Mouse (Mus musculus) T-cell, adult 2 months (primary cell): ENCODE data around the gene Otogl.
"Not testable (repeated sequence)": the region's sequence is repeated elsewhere in the genome, so short reads cannot be mapped to it uniquely, and the experiment has no call there.

Experiments
- DNase-seq: peaks from one replicate; pipeline ENCODE4 v3.0.0; 2022; ENCODE audit warnings: low spot score

Gene Otogl

GRCm38 (mm10) chr10:107805203-107805602 lies 106.7 kb downstream of the Otogl start:
- no peak for DNase-seq

- not testable (repeated sequence) for DNase-seq
Observed at GRCm38 (mm10) chr10:107804285-107804684, 107.6 kb downstream of the Otogl start.

- DNase-seq: no peak
Observed at GRCm38 (mm10) chr10:107799671-107800353, 112.1 kb downstream of the Otogl start.

GRCm38 (mm10) chr10:107794812-107795756 lies 116.8 kb downstream of the Otogl start:
- no peak for DNase-seq

- no peak for DNase-seq
Observed at GRCm38 (mm10) chr10:107792491-107792890, 119.4 kb downstream of the Otogl start.

GRCm38 (mm10) chr10:107779548-107779947 lies 132.4 kb downstream of the Otogl start:
- DNase-seq: no peak

DNA sequence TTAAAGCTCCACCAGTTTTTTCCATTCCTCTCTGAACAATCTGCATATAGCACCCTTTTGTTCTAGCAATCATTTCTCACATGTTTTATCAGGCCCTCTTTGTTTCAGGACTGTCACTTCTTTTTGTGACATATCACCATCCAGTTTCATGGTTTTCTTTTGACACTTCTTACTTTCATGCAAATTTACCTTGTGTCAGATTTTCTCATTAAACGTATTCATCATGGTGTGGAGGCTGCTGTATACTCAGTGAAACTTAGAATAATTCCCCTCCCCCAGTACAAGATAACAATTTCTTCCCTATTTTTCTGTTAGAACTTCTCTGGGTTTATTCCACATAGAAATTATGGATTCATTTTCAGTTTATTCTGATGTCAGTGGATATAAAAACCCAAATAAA lies 152.3 kb downstream of the Otogl start:
- no peak for DNase-seq

DNA sequence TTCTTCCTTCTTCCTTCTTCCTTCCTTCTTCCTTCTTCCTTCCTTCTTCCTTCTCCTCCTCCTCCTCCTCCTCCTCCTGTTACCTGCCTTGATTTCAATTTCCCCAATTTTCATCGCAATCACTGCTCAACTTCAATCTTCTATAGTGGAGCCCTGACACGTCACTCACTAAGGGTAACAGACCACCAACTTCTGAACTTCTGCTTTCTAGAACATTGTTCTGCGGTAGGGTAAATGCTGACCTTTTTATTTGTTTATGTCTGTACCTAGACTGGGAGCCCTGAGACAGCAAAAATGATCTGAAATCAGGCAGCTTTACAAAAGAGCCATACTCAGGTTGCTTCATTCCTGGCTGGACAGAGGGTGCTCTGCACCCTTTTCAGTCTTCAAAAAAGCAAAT lies 158.5 kb downstream of the Otogl start:
- no peak for DNase-seq

GRCm38 (mm10) chr10:107752351-107753143 lies 159.4 kb downstream of the Otogl start:
- DNase-seq: no peak

DNA sequence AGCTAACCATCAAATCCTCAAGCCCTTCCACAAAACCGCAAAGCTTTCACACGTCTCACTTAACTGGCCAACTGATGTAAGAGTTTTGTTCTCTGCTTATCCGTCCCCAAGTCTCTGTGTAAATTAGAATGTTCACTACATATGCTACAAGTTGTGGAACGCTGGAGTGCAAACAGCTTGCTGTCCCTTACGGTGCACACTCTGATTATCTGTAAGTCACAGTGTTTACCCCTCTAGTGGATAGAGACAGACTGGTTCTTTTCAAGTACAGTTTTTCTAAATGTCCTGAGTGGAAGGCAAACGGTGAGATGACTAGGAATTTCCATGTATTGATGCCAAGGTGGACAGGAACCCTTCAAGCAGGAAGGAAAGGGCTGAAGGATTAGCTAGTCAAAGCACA lies 160.0 kb downstream of the Otogl start:
- DNase-seq: no peak

- DNase-seq: no peak
Observed at GRCm38 (mm10) chr10:107747566-107747965, 164.4 kb downstream of the Otogl start.

DNA sequence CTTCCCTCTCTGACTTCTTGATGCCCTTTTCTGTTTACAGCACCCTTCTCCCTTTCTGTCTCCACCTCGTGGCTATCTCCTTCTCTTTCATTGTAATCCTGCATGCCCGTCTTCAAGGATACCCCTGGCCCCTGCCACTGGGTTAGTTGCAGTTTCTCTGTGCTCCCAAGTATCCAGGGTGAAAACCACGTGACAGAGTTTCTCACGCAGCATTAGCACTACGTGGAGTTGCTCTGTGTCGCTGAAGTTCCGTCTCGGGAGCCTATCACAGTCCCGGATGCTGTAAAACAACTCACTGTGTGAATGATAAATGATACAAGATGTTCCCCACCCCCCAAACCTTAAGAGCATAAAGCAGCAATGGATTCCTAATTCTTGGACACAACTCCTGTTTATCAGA lies 165.2 kb downstream of the Otogl start:
- no peak for DNase-seq

GRCm38 (mm10) chr10:107739815-107740214 lies 172.1 kb downstream of the Otogl start:
- no peak for DNase-seq

DNA sequence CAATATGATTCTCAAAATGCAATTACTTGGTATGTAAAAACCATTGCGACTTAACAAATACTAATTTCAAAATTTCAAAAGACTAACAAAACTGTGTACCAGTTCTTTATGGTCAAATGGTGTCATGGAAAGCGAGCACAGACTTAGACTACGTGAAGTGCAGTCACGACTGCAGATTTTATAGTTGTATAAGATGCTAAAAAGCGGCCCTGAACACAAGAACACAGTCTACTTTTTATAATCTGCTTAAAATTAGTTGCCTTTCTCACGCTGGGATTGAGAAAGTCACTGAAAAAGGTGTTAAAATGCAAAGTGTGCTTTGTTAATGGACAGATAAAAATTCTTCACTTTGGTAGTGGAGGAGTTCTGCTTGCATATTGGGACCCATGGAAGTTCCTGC lies 174.2 kb downstream of the Otogl start:
- no peak for DNase-seq

- DNase-seq: no peak
Observed at GRCm38 (mm10) chr10:107735448-107735847, 176.5 kb downstream of the Otogl start.

GRCm38 (mm10) chr10:107734327-107734726 lies 177.6 kb downstream of the Otogl start:
- no peak for DNase-seq

DNA sequence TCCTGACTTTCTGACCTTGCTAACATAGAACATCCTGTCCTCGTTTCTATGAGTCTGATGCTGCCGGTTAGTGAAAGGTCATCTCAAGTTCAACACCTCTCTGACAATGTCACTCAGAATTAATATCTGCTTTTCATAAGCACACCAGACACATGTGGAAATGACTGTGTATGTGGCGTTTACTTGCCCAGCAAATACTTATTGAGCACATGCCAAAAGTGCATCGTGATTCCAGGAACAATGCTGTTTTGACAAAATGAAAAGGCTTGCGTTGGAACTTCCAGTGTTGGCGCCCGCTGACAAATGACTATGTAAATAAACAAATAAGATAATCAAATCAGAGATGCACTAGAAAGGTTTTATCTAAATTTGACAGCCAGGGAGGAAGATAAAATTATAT lies 186.3 kb downstream of the Otogl start:
- no peak for DNase-seq

- no peak for DNase-seq
Observed at GRCm38 (mm10) chr10:107719806-107720205, 192.1 kb downstream of the Otogl start, which contains the start of gene Ptprq. Gene Ptprq, minus strand, starts transcription at chr10:107720051.
